In the genomic region with DNA sequence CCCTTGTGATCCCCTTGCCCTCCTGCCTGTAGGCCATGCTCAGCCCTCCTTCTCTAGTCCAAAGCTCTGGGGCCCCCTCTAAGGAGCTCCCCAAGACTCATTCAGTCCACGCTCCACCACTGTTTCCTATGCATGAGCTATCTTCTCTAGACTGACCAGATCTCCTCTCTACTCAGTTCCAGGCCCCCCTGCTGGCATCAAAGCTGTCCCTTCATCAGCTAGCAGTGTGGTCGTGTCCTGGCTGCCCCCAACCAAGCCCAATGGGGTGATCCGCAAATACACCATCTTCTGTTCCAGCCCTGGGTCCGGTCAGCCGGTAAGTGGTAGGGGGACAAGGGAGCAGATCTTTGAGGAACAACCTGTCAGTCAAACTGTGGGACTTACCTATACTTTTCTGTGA, we compare ENCODE assay signal across 22 mouse cellular contexts.
A peak's percentile ranks its signal among the peaks of the same experiment; 100 is the strongest.
DNase-seq lines count a peak whose midpoint lies in the region; ATAC-seq and TF ChIP-seq lines count a peak whose summit lies in the region.
"Had no signal": no experiment of that assay in that cellular context is flagged by ENCODE, and none has a peak within 500 bp of the region (broad histone marks: within the 10 kb centered on the region; RNA-seq: fewer than 3 reads in every experiment).

No protein-coding gene starts in this region.

- ATAC-seq in cerebellum, adult (ENCODE audit: insufficient number of reproducible peaks, low FRiP score, low TSS enrichment) = peak; percentile 45; the same call in 1 of the 2 replicates
- no peak for ATAC-seq in hindbrain, postnatal 0 days
- no peak for ATAC-seq in activated CD4-positive, CD25-positive, alpha-beta regulatory T cell, adult 4 months
- ATAC-seq: CD4-positive, CD25-positive, alpha-beta regulatory T cell, adult 4 months; forebrain, embryonic 16.5 days; hindbrain, embryonic 16.5 days had no signal

- no peak for TF ChIP-seq CTCF in cerebellum, adult 2 months (IDR thresholded peaks at IDR 0.05; ENCODE audit: borderline replicate concordance, insufficient read depth, low read depth, low read length)
- no peak for TF ChIP-seq CTCF in hindbrain, postnatal 0 days (IDR thresholded peaks at IDR 0.05; ENCODE audit: low read depth)

- H3K36me3 ChIP-seq in hindbrain, postnatal 0 days (ENCODE audit: insufficient read depth, low read length) = no peaks in the 10 kb centered on the region
- no peaks in the 10 kb centered on the region for H3K36me3 ChIP-seq in heart, embryonic 10.5 days
- H3K36me3 ChIP-seq: embryonic facial prominence, embryonic 15.5 days; G1E; heart, embryonic 12.5 days; hindbrain, embryonic 12.5 days had no signal

- H3K9me3 ChIP-seq in hindbrain, postnatal 0 days (ENCODE audit: low read length) = no peaks in the 10 kb centered on the region
- no peaks in the 10 kb centered on the region for H3K9me3 ChIP-seq in heart, embryonic 10.5 days
- H3K9me3 ChIP-seq: embryonic facial prominence, embryonic 15.5 days; G1E; heart, embryonic 12.5 days; hindbrain, embryonic 12.5 days had no signal

- no peak overlapping the region for H3K4me3 ChIP-seq in cerebellum, adult 2 months (replicated peaks; ENCODE audit: insufficient read depth, low read depth, low read length)
- no peak overlapping the region for H3K4me3 ChIP-seq in hindbrain, postnatal 0 days (ENCODE audit: low read length)
- H3K4me3 ChIP-seq in heart, embryonic 10.5 days = no peak overlapping the region
- H3K4me3 ChIP-seq: embryonic facial prominence, embryonic 15.5 days; erythroblast, embryonic 14.5 days; heart, adult 2 months; heart, embryonic 12.5 days; hindbrain, embryonic 12.5 days had no signal

- H3K27me3 ChIP-seq in cerebellum, adult 2 months (ENCODE audit: control insufficient read depth, insufficient read depth, low read length) = no peaks in the 10 kb centered on the region
- no peaks in the 10 kb centered on the region for H3K27me3 ChIP-seq in hindbrain, postnatal 0 days (ENCODE audit: insufficient read depth, low read length)
- 0 out of 2 replicates have a peak, but pooled peaks cover 3% of the 10 kb centered on the region for H3K27me3 ChIP-seq in heart, embryonic 10.5 days (ENCODE audit: insufficient read depth, poor library complexity, severe bottlenecking)
- H3K27me3 ChIP-seq: embryonic facial prominence, embryonic 15.5 days; heart, embryonic 12.5 days; hindbrain, embryonic 12.5 days had no signal

- peaks cover 18% of the 10 kb centered on the region for H3K4me1 ChIP-seq in cerebellum, adult 2 months (ENCODE audit: control insufficient read depth, insufficient read depth, low read length)
- H3K4me1 ChIP-seq in hindbrain, postnatal 0 days (ENCODE audit: insufficient read depth, low read length) = no peaks in the 10 kb centered on the region
- H3K4me1 ChIP-seq in heart, embryonic 10.5 days = no peaks in the 10 kb centered on the region
- H3K4me1 ChIP-seq: embryonic facial prominence, embryonic 15.5 days; heart, embryonic 12.5 days; hindbrain, embryonic 12.5 days had no signal

- TF ChIP-seq POLR2A in cerebellum, adult 2 months (IDR thresholded peaks at IDR 0.05; ENCODE audit: borderline replicate concordance, insufficient read depth, low read length) = no peak

- no peak overlapping the region for H3K4me2 ChIP-seq in hindbrain, postnatal 0 days (ENCODE audit: low read depth, low read length)
- H3K4me2 ChIP-seq: embryonic facial prominence, embryonic 15.5 days; heart, embryonic 12.5 days; hindbrain, embryonic 12.5 days had no signal

- H3K27ac ChIP-seq in cerebellum, adult 2 months (ENCODE audit: insufficient read depth, low read length) = no peak overlapping the region
- no peak overlapping the region for H3K27ac ChIP-seq in hindbrain, postnatal 0 days
- no peak overlapping the region for H3K27ac ChIP-seq in heart, embryonic 10.5 days
- H3K27ac ChIP-seq: embryonic facial prominence, embryonic 15.5 days; heart, adult 2 months; hindbrain, embryonic 12.5 days had no signal

- WGBS in cerebellum, adult 2 months = 35% methylated on average over 5 of the region's 5 CpGs
- 87% methylated on average over 5 of the region's 5 CpGs for WGBS in hindbrain, postnatal 0 days
- WGBS in heart, embryonic 10.5 days = 74% methylated on average over 5 of the region's 5 CpGs

- no peak for DNase-seq in cerebellum, postnatal 4 days (ENCODE audit: low spot score in 2 of 2)
- DNase-seq in cerebellum, adult 2 months = peak; percentile 57
- DNase-seq in cerebellum, postnatal 10 days = peak; percentile 62 to 70
- no peak for DNase-seq in hindbrain, postnatal 0 days (ENCODE audit: low spot score)
- no peak for DNase-seq in heart, embryonic 10.5 days (ENCODE audit: low spot score)
- DNase-seq: adrenal gland, postnatal 14 days; B cell, adult 2 months; embryo, embryonic 11 days; gastrocnemius, postnatal 14 days; heart, adult 2 months; kidney, adult 11 months; kidney, adult 9 months had no signal

- no peak overlapping the region for H3K9ac ChIP-seq in hindbrain, postnatal 0 days (replicated peaks; ENCODE audit: low read length)
- H3K9ac ChIP-seq: embryonic facial prominence, embryonic 15.5 days; heart, embryonic 12.5 days; hindbrain, embryonic 12.5 days had no signal

Comparison
In these comparisons a context has a peak if more than half of its experiments do, and no peak if none do; other contexts are left out.
1. DNase-seq: peak in cerebellum, adult 2 months (2 of 2) and cerebellum, postnatal 10 days (2 of 2); none in cerebellum, postnatal 4 days (0 of 2), hindbrain, postnatal 0 days (single experiment) and heart, embryonic 10.5 days (single experiment).